Mouse (Mus musculus) C2C12 (cell line): Measurements from ENCODE around the gene Setd3.

ENCODE experiments used
- CEBPB ChIP-seq: IDR thresholded peaks from one replicate; pipeline ENCODE4 v1.6.1; 2011; ENCODE audit warnings: low read depth, mild to moderate bottlenecking, control low read depth, moderate library complexity
- CTCF ChIP-seq: IDR thresholded peaks from one replicate; pipeline ENCODE4 v1.5.1; 2011; ENCODE audit not compliant: control insufficient read depth, insufficient read depth, insufficient read length
- FOSL1 ChIP-seq: IDR thresholded peaks from one replicate; pipeline ENCODE4 v1.8.0; 2011; ENCODE audit warnings: mild to moderate bottlenecking, low read length; ENCODE audit not compliant: poor library complexity, insufficient read depth, severe bottlenecking
- MAX ChIP-seq: IDR thresholded peaks from one replicate; pipeline ENCODE4 v1.6.1; 2011; ENCODE audit warnings: mild to moderate bottlenecking, control low read depth
- MYOD1 ChIP-seq: IDR thresholded peaks from one replicate; pipeline ENCODE4 v1.6.1; 2011; ENCODE audit warnings: low read depth; ENCODE audit not compliant: control insufficient read depth, insufficient read length
- USF1 ChIP-seq: IDR thresholded peaks from one replicate; pipeline ENCODE4 v1.6.1; 2011; ENCODE audit warnings: low read depth, mild to moderate bottlenecking, control low read depth, moderate library complexity

DNA sequence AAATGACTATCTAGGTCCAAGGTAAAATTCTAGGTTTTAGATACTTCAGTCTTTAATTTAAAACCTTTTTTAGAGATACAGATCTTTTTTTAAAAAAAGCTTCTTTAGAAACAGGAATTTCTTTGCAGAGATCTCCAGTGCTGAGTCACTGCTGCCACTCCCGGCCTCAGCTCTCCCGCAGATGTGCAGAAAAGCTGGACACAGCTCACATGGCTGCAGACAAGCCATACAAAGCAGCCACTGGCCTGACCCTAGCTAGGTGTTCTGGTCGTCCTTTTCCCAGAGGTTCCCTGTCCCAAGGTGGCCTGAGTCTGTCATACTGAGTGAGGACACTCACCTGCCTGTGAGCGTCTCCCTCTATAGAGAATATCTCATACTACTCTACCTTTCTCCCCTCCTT lies 69.4 kb downstream of the Setd3 start:
- TF ChIP-seq CTCF (no peak), MYOD1 (no peak), USF1 (no peak), MAX (no peak), FOSL1 (no peak), CEBPB (no peak)
